ENCODE assay signal across 8 mouse cellular contexts in the genomic region with DNA sequence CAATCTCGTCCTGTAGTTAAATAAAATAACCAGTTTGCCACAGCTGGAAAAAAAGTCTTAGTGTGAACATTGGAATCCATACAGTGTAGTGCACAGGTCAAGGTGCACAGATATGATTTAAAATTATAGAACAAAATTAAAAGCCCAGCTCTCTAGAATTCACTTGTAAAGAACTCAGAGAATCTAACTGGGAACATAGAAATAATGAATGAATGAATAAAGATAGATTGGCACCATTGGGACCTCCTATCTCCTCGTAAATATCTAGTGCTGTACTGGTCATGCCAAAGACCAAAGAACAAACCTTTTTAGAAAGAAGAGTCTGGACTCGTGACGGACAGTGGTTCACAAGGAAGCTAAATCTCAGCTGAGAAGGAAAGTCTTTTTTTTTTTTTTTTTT. TPM values are rescaled to one million over a fixed set of nuclear protein-coding genes. Genes with fewer than 3 reads are reported as not detected.
DNase-seq lines count a peak whose midpoint lies in the region; ATAC-seq and TF ChIP-seq lines count a peak whose summit lies in the region.

A gene (minus strand): TSS at position 101 of the 400 bp plus-strand sequence.

- H3K27me3 ChIP-seq in kidney, embryonic 16.5 days (ENCODE audit: insufficient read depth, low read length): no peaks in the 10 kb centered on the region
- H3K27me3 ChIP-seq in hindbrain, postnatal 0 days (ENCODE audit: insufficient read depth, low read length): no peaks in the 10 kb centered on the region
- no peaks in the 10 kb centered on the region for H3K27me3 ChIP-seq in midbrain, embryonic 16.5 days (ENCODE audit: control insufficient read depth, insufficient read depth, low read depth, low read length)

- 80% methylated on average over 4 of the region's 4 CpGs for WGBS in kidney, embryonic 16.5 days
- WGBS in hindbrain, postnatal 0 days: 72% methylated on average over 4 of the region's 4 CpGs
- WGBS in midbrain, embryonic 16.5 days: 77% methylated on average over 4 of the region's 4 CpGs

- H3K27ac ChIP-seq in kidney, embryonic 16.5 days (ENCODE audit: low read length): peak within 1 kb of the TSS; percentile 95
- H3K27ac ChIP-seq in hindbrain, postnatal 0 days: peak within 1 kb of the TSS; percentile 87
- H3K27ac ChIP-seq in midbrain, embryonic 16.5 days (ENCODE audit: low read length): peak within 1 kb of the TSS; percentile 69

- peak within 1 kb of the TSS; percentile 94 for H3K9ac ChIP-seq in kidney, embryonic 16.5 days (replicated peaks; ENCODE audit: low read length)
- peak within 1 kb of the TSS; percentile 79 for H3K9ac ChIP-seq in hindbrain, postnatal 0 days (replicated peaks; ENCODE audit: low read length)
- H3K9ac ChIP-seq in midbrain, embryonic 16.5 days (ENCODE audit: low read depth, low read length): peak within 1 kb of the TSS; percentile 82

- H3K4me2 ChIP-seq in kidney, embryonic 16.5 days (replicated peaks; ENCODE audit: low read depth, low read length): peak within 1 kb of the TSS; percentile 72
- H3K4me2 ChIP-seq in hindbrain, postnatal 0 days (ENCODE audit: low read depth, low read length): peak within 1 kb of the TSS; percentile 82
- peak within 1 kb of the TSS; percentile 79 for H3K4me2 ChIP-seq in midbrain, embryonic 16.5 days (ENCODE audit: low read length)

- TF ChIP-seq CTCF in hindbrain, postnatal 0 days (IDR thresholded peaks at IDR 0.05; ENCODE audit: low read depth): no peak

- ATAC-seq in kidney, embryonic 16.5 days (ENCODE audit: low FRiP score, low TSS enrichment): no peak
- no peak for ATAC-seq in common myeloid progenitor, adult 5-6 weeks (replicated peaks; ENCODE audit: low read depth, poor library complexity, severe bottlenecking)
- no peak for ATAC-seq in hindbrain, postnatal 0 days
- no peak for ATAC-seq in midbrain, embryonic 16.5 days

- no peak for DNase-seq in kidney, postnatal 10 days
- no peak for DNase-seq in hindbrain, postnatal 0 days (ENCODE audit: low spot score)
- no peak for DNase-seq in frontal cortex, postnatal 10 days (ENCODE audit: low spot score in 2 of 2)
- DNase-seq in layer of hippocampus, adult 9-11 months: no peak
- no peak for DNase-seq in thymus, postnatal 10 days (ENCODE audit: low spot score in 2 of 2)

- peaks cover 15% of the 10 kb centered on the region for H3K4me1 ChIP-seq in kidney, embryonic 16.5 days (ENCODE audit: insufficient read depth, low read length)
- H3K4me1 ChIP-seq in hindbrain, postnatal 0 days (ENCODE audit: insufficient read depth, low read length): peaks cover 7% of the 10 kb centered on the region
- H3K4me1 ChIP-seq in midbrain, embryonic 16.5 days (ENCODE audit: control insufficient read depth, insufficient read depth, low read length): peaks cover 24% of the 10 kb centered on the region

- peak within 1 kb of the TSS; percentile 91 for H3K4me3 ChIP-seq in kidney, embryonic 16.5 days (ENCODE audit: low read length)
- peak within 1 kb of the TSS; percentile 84 for H3K4me3 ChIP-seq in hindbrain, postnatal 0 days (ENCODE audit: low read length)
- H3K4me3 ChIP-seq in midbrain, embryonic 16.5 days (ENCODE audit: low read depth, low read length): peak within 1 kb of the TSS; percentile 67

- no peaks in the 10 kb centered on the region for H3K9me3 ChIP-seq in kidney, embryonic 16.5 days (ENCODE audit: low read length)
- no peaks in the 10 kb centered on the region for H3K9me3 ChIP-seq in hindbrain, postnatal 0 days (ENCODE audit: low read length)
- no peaks in the 10 kb centered on the region for H3K9me3 ChIP-seq in midbrain, embryonic 16.5 days (replicated peaks; ENCODE audit: control insufficient read depth, low read length, poor library complexity, severe bottlenecking)

- H3K36me3 ChIP-seq in kidney, embryonic 16.5 days (ENCODE audit: insufficient read depth, low read length): no peaks in the 10 kb centered on the region
- H3K36me3 ChIP-seq in hindbrain, postnatal 0 days (ENCODE audit: insufficient read depth, low read length): no peaks in the 10 kb centered on the region
- no peaks in the 10 kb centered on the region for H3K36me3 ChIP-seq in midbrain, embryonic 16.5 days (ENCODE audit: control insufficient read depth, insufficient read depth, low read length)

RNA-seq across cellular contexts. Expression of the gene that starts here (rescaled TPM):
- polyA plus RNA-seq in kidney, embryonic 16.5 days (2015; fragmentation: Nextera tagmentation; extraction: Ambion mirVana): 13.5 and 16.0 TPM in 2 replicates
- total RNA-seq in common myeloid progenitor, adult 5-6 weeks (2017): 12.3 and 13.6 TPM in 2 replicates
- total RNA-seq in hindbrain, postnatal 0 days (2014; rRNA removed): 14.3 and 23.1 TPM in 2 replicates
- 7.6 and 7.8 TPM in 2 replicates for polyA plus RNA-seq in hindbrain, postnatal 0 days (2015; fragmentation: Nextera tagmentation; extraction: Ambion mirVana)
- polyA plus RNA-seq in midbrain, embryonic 16.5 days (2015; fragmentation: Nextera tagmentation; extraction: Ambion mirVana): 16.0 and 16.3 TPM in 2 replicates
